Mouse (Mus musculus): ENCODE results near the gene Kdm8.

GRCm38 (mm10) chr7:125420190-125420589 lies 24.3 kb upstream of the Kdm8 start:
- TF ChIP-seq CTCF (IDR thresholded peaks at IDR 0.05; ENCODE audit: borderline replicate concordance, insufficient read depth, low read length), result no peak
- no peak for TF ChIP-seq POLR2A (IDR thresholded peaks at IDR 0.05; ENCODE audit: low read depth, low read length)

All from embryonic fibroblast, embryonic 13.5 days (primary cell).